Mouse (Mus musculus) ovary, postnatal 10 days (tissue): ENCODE results near the gene Btg1.

ENCODE experiments used
- DNase-seq: peaks from one replicate; pipeline ENCODE4 v3.0.0; 2022; ENCODE audit warnings: low spot score

The Btg1 gene

DNA sequence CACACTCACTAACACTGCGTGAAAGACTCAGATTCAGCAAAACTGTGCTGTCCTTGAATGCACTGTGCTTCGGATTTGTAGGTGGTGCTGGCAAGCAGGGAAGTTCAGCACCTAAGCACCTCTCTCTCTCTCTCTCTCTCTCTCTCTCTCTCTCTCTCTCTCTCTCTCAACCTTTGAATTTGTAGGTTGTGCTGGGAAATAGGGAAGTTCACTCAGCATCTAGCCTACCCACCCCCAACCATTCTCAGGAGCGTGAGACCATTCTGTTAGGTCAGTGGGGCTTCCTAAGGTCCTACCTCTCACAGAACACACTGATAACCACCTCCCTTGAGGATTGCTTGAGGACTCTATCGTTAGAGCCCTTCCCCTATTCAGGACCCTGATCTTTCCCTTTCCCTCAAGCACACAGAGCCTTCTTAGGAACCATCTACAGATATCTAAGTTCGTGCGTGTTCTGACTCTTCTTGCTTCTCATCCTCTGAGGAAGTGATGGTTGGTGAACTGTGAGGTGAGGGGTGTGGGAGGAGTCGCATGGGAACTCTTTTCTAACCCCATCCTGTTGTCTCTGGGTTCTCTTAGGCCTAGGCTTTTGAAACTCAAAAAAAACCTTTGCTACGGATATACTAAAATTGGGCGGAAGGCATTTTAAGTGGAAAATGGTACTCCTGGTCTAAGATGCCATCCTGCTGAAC is 47.1 kb downstream of the Btg1 start:
- no peak for DNase-seq
